Mouse (Mus musculus) kidney, adult 2 months (tissue): ENCODE results near the gene Rpl27.
"Not testable (repeated sequence)": the region's sequence is repeated elsewhere in the genome, so short reads cannot be mapped to it uniquely, and the experiment has no call there.

Experiments used
- CTCF ChIP-seq: fragments of 200-500 bp; conservative IDR thresholded peaks from 2 replicates; pipeline ENCODE4 v1.5.1; 2011; ENCODE audit warnings: low read depth, mild to moderate bottlenecking, control low read depth, low read length, moderate library complexity, mixed read lengths; ENCODE audit not compliant: insufficient read depth, insufficient read length
- POLR2A ChIP-seq: fragments of 200-500 bp; IDR thresholded peaks from one replicate; pipeline ENCODE4 v1.6.1; 2011; ENCODE audit warnings: low read depth, low read length, control low read depth

DNA sequence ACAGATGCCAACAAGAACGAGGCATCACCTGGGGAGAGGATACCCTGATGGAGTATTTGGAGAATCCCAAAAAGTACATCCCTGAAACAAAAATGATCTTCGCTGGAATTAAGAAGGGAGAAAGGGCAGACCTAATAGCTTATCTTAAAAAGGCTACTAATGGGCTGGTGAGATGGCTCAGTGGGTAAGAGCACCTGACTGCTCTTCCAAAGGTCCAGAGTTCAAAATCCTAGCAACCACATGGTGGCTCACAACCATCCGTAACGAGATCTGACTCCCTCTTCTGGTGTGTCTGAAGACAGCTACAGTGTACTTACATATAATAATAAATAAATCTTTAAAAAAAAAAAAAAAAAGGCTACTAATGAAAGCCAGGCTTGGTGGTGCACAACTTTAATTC is 34.3 kb downstream of the Rpl27 start:
- not testable (repeated sequence) for TF ChIP-seq POLR2A, CTCF
